Mouse (Mus musculus): ENCODE results near the gene Chst15. TPM values are rescaled to one million over a fixed set of nuclear protein-coding genes. Genes with fewer than 3 reads are reported as not detected.
A peak's percentile ranks its signal among the peaks of the same experiment; 100 is the strongest.

Chst15 gene
- polyA plus RNA-seq, 1 experiment from 2014 or later, result 17.1 TPM

DNA sequence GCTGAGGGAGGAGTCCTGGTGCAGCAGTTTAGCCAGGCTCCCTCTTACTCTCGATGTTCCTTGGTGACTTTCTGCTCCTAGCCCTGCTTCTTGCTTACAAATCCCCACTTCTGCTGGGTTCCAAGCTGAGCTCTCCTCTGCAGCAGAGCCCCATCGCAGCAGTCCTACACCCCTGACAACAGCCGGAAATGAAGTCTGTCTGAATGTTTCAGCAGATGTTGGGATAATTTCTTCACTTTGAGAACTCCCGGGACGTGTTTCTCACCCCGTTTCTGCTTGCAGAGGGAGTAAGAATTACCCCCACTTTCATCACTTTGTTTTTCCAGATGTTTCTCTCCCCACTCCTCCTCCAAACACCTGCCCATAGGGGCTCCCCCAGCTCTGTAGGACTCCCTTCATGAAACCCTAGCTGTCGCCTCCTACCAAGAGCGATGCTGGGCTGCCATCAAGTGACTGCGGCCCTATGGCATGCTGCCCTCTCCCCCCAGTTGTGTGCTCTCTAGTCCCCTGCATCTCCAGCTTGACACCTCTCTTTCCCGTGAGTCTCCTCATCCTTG lies 67.4 kb downstream of the Chst15 start:
- Histone ChIP-seq H3K9me3 (replicated peaks) (no peaks in the 10 kb centered on the region), H3K4me3 (replicated peaks) (no peak overlapping the region), H3K9ac (replicated peaks) (no peak overlapping the region), H3K36me3 (peaks cover 3% of the 10 kb centered on the region; the same call in 1 of the 2 replicates), H3K27me3 (replicated peaks) (no peaks in the 10 kb centered on the region), H3K27ac (replicated peaks) (no peak overlapping the region), H3K4me2 (no peak overlapping the region), H3K4me1 (peaks cover 24% of the 10 kb centered on the region)
- no peak for ATAC-seq (ENCODE audit: low FRiP score)
- 74% methylated on average over 10 of the region's 10 CpGs for WGBS

DNA sequence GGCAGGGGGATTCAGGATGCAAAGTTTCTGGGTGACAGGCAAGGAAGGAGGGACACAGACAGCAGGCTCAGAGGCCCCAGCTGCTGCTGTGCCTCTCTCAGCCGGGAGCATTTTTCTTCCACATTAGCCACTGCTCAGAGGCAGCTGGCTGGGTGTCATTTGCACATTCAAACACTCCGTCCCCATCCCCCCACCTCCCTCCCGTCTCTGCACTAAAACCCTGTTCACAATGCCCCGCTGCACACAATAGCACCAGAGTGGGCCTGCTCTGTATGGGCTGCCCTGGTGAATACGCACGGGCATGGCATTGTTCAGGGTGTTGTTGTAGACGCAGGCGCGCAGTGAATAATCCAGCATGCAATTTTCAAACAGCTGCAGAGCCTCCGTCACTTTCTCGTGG lies 69.5 kb downstream of the Chst15 start:
- Histone ChIP-seq H3K4me3 (replicated peaks) (no peak overlapping the region), H3K27me3 (replicated peaks) (no peaks in the 10 kb centered on the region), H3K9ac (replicated peaks) (0 out of 2 replicates have a peak overlapping the region, but pooled peaks have one; percentile 7), H3K27ac (replicated peaks) (peak overlapping the region; percentile 77), H3K9me3 (replicated peaks) (no peaks in the 10 kb centered on the region), H3K4me2 (peak overlapping the region; percentile 37), H3K36me3 (peaks cover 3% of the 10 kb centered on the region; the same call in 1 of the 2 replicates), H3K4me1 (peaks cover 23% of the 10 kb centered on the region)
- 8% methylated on average over 11 of the region's 11 CpGs for WGBS
- ATAC-seq (ENCODE audit: low FRiP score), result peak; percentile 74

DNA sequence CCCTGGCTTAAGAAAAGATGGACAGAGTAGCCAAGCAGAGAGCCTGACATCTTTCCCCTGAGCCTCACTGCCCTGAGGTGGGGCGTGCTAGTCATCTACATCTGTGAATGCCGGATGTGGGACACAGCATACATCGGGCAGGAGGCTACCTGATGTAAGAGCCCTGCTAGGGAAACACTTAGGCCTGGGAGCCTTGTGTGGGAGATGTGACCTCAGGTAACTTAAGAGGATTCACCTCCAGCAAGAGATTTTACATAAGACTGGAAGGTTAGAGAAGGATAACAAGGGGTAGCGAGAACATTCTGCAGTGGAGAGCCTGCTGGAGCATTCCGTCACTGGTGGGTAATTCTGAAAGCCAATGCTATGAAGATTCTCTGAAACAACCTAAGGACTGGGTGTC lies 69.9 kb downstream of the Chst15 start:
- H3K27me3 ChIP-seq (replicated peaks), result no peaks in the 10 kb centered on the region
- H3K9ac ChIP-seq (replicated peaks), result 0 out of 2 replicates have a peak overlapping the region, but pooled peaks have one; percentile 7
- peaks cover 23% of the 10 kb centered on the region for H3K4me1 ChIP-seq
- no peak overlapping the region for H3K4me3 ChIP-seq (replicated peaks)
- 31% methylated on average over 5 of the region's 5 CpGs for WGBS
- ATAC-seq (ENCODE audit: low FRiP score), result 0 out of 2 replicates have a peak, but pooled peaks have one; percentile 20
- H3K4me2 ChIP-seq, result peak overlapping the region; percentile 37; the same call in 1 of the 2 replicates
- no peaks in the 10 kb centered on the region for H3K9me3 ChIP-seq (replicated peaks)
- H3K27ac ChIP-seq (replicated peaks), result peak overlapping the region; percentile 77
- peaks cover 3% of the 10 kb centered on the region; the same call in 1 of the 2 replicates for H3K36me3 ChIP-seq

DNA sequence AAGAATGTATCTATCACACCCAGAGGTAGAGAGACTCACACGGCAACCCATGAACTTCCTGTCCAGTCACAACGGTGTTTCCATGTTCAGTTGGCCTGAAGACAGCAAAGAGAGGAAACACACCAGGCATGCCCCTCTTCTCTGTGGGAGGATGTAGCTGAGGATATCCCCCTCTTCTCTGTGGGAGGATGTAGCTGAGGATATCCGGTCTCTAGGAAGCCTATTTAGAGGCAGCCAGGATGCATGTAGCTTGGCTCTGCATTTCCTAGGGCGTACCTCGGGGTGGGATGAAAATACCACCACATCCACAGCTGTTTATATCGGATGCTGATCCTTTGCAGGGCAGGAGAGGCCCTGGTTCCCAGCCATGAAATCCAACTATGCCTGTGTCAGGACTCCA lies 71.3 kb downstream of the Chst15 start:
- no peak overlapping the region for H3K9ac ChIP-seq (replicated peaks)
- 90% methylated on average over 6 of the region's 6 CpGs for WGBS
- no peak overlapping the region for H3K27ac ChIP-seq (replicated peaks)
- H3K4me1 ChIP-seq, result peaks cover 23% of the 10 kb centered on the region
- peaks cover 7% of the 10 kb centered on the region for H3K36me3 ChIP-seq
- no peak overlapping the region for H3K4me2 ChIP-seq
- no peaks in the 10 kb centered on the region for H3K27me3 ChIP-seq (replicated peaks)
- no peak for ATAC-seq (ENCODE audit: low FRiP score)
- no peak overlapping the region for H3K4me3 ChIP-seq (replicated peaks)
- H3K9me3 ChIP-seq (replicated peaks), result no peaks in the 10 kb centered on the region

DNA sequence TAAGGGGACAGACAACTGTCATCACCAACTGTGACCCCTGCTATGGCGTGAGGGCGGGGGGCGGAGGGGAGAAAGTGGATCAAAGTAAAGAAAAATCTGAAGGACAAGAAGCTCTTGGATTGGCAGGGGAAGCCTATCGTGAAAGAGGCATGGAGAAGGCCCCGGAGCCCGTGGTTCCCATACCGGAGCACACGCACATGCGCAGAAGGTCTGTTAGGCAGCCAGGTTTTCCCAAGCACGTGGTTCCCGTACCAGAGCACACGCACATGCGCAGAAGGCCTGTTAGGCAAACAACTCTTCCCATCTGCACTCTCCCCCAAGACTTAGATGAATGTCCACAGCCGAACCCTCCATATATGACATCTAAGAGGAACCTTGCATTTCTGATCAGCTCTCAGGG lies 72.4 kb downstream of the Chst15 start:
- peaks cover 23% of the 10 kb centered on the region for H3K4me1 ChIP-seq
- no peaks in the 10 kb centered on the region for H3K9me3 ChIP-seq (replicated peaks)
- H3K4me3 ChIP-seq (replicated peaks), result no peak overlapping the region
- WGBS, result 92% methylated on average over 14 of the region's 14 CpGs
- H3K36me3 ChIP-seq, result peaks cover 7% of the 10 kb centered on the region
- ATAC-seq (ENCODE audit: low FRiP score), result no peak
- H3K27ac ChIP-seq (replicated peaks), result no peak overlapping the region
- H3K9ac ChIP-seq (replicated peaks), result no peak overlapping the region
- H3K4me2 ChIP-seq, result no peak overlapping the region
- H3K27me3 ChIP-seq (replicated peaks), result no peaks in the 10 kb centered on the region

DNA sequence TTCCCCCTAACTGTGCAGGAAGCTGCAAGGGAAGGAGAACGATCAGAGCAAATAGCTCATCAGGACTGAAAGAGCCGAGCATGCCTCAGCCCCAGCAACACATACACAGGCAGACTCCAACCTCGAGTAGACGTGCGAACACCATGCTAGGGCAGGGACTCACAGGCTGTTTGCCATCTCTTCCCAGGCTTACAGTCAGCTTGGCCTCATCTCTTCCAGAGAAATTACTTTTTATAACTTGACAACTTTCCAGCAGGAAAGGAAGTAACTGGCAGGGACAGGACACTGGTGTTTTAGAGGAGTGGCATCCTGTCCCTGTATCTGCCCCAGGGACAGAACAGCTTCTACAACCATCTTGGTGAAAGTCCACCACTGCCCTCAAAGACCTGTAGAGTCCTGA lies 73.8 kb downstream of the Chst15 start:
- WGBS, result 86% methylated on average over 5 of the region's 5 CpGs

DNA sequence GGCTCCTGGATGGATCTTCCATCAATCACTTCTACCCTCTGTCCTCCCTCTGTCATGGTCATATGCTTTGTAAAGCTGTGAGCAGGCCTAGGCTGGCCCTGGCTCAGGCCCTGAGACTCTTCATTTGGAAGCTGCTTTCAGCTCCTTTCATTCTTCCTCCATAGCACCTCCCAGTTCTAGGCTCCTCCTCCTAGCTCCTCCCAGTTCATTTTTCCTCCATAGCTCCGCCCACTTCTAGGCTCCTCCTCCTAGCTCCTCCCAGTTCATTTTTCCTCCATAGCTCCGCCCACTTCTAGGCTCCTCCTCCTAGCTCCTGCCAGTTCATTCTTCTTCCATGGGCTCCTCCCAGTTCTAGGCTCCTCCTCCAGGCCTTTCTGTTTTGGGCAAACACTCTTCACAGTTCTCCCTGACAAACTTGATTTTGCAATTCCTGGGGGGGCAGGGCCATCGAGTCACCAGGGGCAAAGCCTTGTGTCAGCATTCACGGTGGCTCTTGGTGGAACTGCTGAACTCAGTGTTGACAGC lies 74.3 kb downstream of the Chst15 start:
- Histone ChIP-seq H3K27me3 (replicated peaks) (no peaks in the 10 kb centered on the region), H3K27ac (replicated peaks) (no peak overlapping the region), H3K9me3 (replicated peaks) (no peaks in the 10 kb centered on the region), H3K4me1 (peaks cover 12% of the 10 kb centered on the region), H3K4me2 (no peak overlapping the region), H3K36me3 (peaks cover 18% of the 10 kb centered on the region), H3K4me3 (replicated peaks) (no peak overlapping the region), H3K9ac (replicated peaks) (no peak overlapping the region)
- no peak for ATAC-seq (ENCODE audit: low FRiP score)
- WGBS, result 56% methylated on average over 4 of the region's 4 CpGs

More for the DNA sequence above, 73.8 kb downstream of the Chst15 start:
- Histone ChIP-seq H3K36me3 (peaks cover 12% of the 10 kb centered on the region), H3K27me3 (replicated peaks) (no peaks in the 10 kb centered on the region), H3K27ac (replicated peaks) (no peak overlapping the region), H3K9ac (replicated peaks) (no peak overlapping the region), H3K4me1 (peaks cover 17% of the 10 kb centered on the region), H3K4me2 (no peak overlapping the region), H3K9me3 (replicated peaks) (no peaks in the 10 kb centered on the region), H3K4me3 (replicated peaks) (no peak overlapping the region)
- no peak for ATAC-seq (ENCODE audit: low FRiP score)

DNA sequence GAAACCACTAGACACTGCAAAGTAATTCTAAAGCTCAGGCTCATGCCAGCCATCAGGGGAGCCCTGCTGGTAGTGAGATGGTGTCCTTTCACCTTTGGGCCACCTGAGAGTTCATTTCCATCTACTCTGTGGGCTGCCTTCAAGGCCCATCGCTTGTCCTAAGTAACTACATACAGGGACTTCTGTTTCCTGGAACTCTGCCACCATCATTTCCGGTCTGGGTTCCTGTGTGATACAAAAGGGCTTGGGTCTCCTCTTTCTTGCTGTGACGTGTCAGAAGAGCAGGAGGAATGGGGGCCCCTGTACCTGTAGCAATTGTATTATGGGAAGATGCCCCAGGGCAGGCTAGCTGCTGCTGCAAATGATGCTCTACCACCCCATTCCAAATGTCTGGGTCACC lies 78.1 kb downstream of the Chst15 start:
- Histone ChIP-seq H3K4me1 (no peaks in the 10 kb centered on the region), H3K9ac (replicated peaks) (no peak overlapping the region), H3K9me3 (replicated peaks) (no peaks in the 10 kb centered on the region), H3K4me3 (replicated peaks) (no peak overlapping the region), H3K4me2 (no peak overlapping the region), H3K27ac (replicated peaks) (no peak overlapping the region), H3K27me3 (replicated peaks) (no peaks in the 10 kb centered on the region), H3K36me3 (peaks cover 20% of the 10 kb centered on the region)
- WGBS, result 89% methylated on average over 3 of the region's 3 CpGs
- no peak for ATAC-seq (ENCODE audit: low FRiP score)

DNA sequence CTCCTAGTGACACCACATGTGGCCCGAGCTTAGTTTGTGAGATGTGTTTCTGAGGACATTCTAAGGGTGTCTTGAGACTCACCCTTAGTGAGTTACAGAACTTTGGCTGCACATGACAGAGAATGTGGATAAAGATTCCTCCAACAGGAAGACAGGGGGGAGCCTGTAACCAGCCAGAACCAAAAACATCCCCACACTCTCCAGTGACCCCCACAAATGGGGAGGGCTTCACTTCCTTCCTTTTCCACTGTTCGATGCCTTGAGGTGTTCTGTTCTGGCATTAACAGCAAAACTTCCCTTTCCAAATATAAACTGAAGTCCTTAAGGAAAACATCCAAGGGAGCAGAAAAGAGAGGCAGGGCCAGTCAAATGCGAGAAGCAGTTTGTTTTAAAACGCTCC lies 79.8 kb downstream of the Chst15 start:
- Histone ChIP-seq H3K4me2 (no peak overlapping the region), H3K9me3 (replicated peaks) (no peaks in the 10 kb centered on the region), H3K9ac (replicated peaks) (no peak overlapping the region), H3K4me1 (no peaks in the 10 kb centered on the region), H3K27ac (replicated peaks) (no peak overlapping the region), H3K36me3 (peaks cover 20% of the 10 kb centered on the region), H3K27me3 (replicated peaks) (no peaks in the 10 kb centered on the region), H3K4me3 (replicated peaks) (no peak overlapping the region)
- ATAC-seq (ENCODE audit: low FRiP score), result no peak
- WGBS, result 87% methylated on average over 4 of the region's 4 CpGs

DNA sequence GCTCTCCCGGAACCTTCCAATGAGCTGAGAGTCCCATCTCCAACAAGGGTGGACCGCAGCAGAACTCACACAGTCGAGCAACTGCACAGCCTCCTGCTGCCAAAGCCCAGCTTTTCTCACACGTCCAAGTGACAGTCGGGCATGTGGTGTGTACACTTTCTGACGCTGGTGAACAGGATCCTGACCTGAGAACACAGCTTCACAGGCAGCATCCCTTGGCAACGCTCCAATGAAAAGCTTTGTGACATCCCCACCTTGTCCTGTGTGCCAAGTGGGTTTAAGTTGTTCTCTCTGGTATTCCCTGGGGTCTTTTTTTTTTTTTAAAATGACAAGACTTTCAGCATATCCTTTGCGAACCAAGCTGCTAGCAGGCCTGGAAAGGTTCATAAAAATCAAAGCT lies 80.2 kb downstream of the Chst15 start:
- H3K4me2 ChIP-seq, result no peak overlapping the region
- no peak overlapping the region for H3K4me3 ChIP-seq (replicated peaks)
- H3K9me3 ChIP-seq (replicated peaks), result no peaks in the 10 kb centered on the region
- H3K4me1 ChIP-seq, result no peaks in the 10 kb centered on the region
- 79% methylated on average over 8 of the region's 8 CpGs for WGBS
- H3K36me3 ChIP-seq, result peaks cover 20% of the 10 kb centered on the region
- no peak for ATAC-seq (ENCODE audit: low FRiP score)
- H3K9ac ChIP-seq (replicated peaks), result no peak overlapping the region
- H3K27me3 ChIP-seq (replicated peaks), result no peaks in the 10 kb centered on the region
- no peak overlapping the region; the same call in 1 of the 2 replicates for H3K27ac ChIP-seq (replicated peaks)

DNA sequence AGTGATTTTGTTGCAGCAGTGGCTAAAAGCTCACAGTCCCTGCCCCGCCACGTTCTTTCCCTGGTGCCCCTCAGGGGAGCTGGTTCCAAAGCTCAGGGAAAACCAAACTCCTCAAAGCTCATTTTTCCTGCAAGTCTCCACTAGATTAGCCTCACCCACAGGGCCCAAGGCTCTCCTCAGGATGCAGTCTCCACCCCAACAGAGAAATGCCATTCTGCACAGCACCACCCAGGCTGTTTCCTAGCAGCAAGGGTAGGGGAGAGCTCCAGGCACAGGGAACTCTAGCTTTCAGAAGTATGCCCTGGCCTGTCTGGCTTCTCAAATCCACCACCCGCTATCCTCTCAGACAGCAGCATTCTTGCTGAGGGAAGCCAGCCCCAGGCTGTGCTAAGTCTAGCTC lies 82.8 kb downstream of the Chst15 start:
- no peak for ATAC-seq (ENCODE audit: low FRiP score)

DNA sequence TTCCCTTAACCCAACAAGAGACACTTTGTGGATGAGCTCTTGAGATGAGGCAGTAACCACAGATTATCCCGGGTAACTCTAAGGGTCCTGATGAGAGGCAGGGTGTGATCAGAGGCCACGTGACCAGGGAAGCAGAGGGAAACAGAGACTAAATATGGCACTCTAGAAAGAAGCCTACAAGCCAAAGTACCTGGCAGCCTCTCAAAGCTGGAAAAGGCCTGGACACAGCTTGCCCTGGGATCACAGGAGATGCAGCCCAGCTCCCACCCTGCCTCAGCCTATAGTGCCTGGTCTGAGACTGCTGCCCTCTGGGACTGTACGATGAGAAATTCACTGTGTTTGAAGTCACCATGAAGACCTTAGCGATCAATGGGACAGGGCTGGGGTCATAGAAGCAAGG lies 83.3 kb downstream of the Chst15 start:
- 82% methylated on average over 4 of the region's 4 CpGs for WGBS
- H3K9me3 ChIP-seq (replicated peaks), result no peaks in the 10 kb centered on the region
- H3K4me3 ChIP-seq (replicated peaks), result no peak overlapping the region
- H3K27ac ChIP-seq (replicated peaks), result no peak overlapping the region
- H3K27me3 ChIP-seq (replicated peaks), result no peaks in the 10 kb centered on the region
- H3K4me1 ChIP-seq, result no peaks in the 10 kb centered on the region
- no peak overlapping the region for H3K9ac ChIP-seq (replicated peaks)
- no peak overlapping the region for H3K4me2 ChIP-seq
- H3K36me3 ChIP-seq, result peaks cover 12% of the 10 kb centered on the region
- ATAC-seq (ENCODE audit: low FRiP score), result no peak

More for the DNA sequence above, 82.8 kb downstream of the Chst15 start:
- WGBS, result 68% methylated on average over 3 of the region's 3 CpGs
- Histone ChIP-seq H3K4me2 (no peak overlapping the region), H3K36me3 (peaks cover 14% of the 10 kb centered on the region), H3K9ac (replicated peaks) (no peak overlapping the region), H3K27ac (replicated peaks) (no peak overlapping the region), H3K9me3 (replicated peaks) (no peaks in the 10 kb centered on the region), H3K4me3 (replicated peaks) (no peak overlapping the region), H3K27me3 (replicated peaks) (no peaks in the 10 kb centered on the region), H3K4me1 (no peaks in the 10 kb centered on the region)

All from neural tube, embryonic 15.5 days (tissue).